Mouse (Mus musculus): ENCODE data around the gene Syt13.

Syt13 gene

DNA sequence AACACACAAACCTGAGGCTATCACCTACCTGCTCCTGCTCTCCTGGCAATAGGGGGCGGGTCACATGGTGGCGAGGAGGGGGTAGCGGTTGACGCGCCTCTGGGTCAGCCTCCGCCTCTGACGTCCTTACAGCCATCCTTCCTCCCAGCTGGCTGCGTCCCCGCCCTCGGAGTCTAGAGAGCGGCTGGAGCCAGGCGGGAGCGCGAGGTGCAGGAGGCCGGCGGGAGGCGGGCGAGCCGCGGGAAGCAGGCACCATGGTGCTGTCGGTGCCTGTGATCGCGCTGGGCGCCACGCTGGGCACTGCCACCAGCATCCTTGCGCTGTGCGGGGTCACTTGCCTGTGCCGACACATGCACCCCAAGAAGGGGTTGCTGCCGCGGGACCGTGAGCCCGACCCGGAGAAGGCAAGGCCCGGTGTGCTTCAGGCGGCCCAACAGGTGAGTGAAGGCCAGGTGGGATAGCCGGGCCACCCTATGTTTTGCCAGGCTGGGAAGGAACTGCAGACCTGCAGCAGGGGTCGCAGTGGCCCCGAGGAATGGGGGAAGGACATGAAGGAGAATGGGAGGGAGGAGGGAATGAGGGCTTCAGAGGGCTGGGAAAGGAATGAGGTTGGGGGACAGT is at the start of gene Syt13:
TSS of gene Syt13 (plus strand) at position 166 of the 621 bp plus-strand sequence.
- TF ChIP-seq CTCF (conservative IDR thresholded peaks at IDR 0.05; ENCODE audit: low read length) (no peak), POU5F1 (IDR thresholded peaks at IDR 0.05; ENCODE audit: borderline replicate concordance, low read length) (no peak), NANOG (IDR thresholded peaks at IDR 0.05; ENCODE audit: borderline replicate concordance, low read length) (no peak)

DNA sequence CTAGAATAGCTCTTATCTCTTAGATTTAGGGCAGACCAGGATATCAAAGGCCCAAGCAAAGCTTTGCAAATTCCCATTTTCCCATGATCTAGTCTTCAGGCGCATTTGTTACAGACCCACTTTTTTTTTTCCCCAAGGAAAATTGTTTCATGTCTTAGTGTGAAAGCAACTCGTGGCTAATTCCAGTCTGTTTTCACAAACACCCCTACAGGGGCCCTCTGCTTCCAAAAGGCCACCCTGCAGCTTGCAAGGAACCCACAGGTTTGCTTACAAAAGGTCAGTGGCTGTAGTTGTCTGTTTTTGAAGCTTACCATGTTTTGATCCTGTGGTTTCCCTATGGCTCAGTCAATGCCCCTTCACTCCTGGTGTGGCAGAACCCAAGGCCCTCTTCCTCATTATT is 48.3 kb upstream of the Syt13 start:
- peaks cover 7% of the 10 kb centered on the region for H3K4me1 ChIP-seq (replicated peaks; ENCODE audit: low read depth, low read length)
- H3K27me3 ChIP-seq (ENCODE audit: insufficient read depth, low read length), result no peaks in the 10 kb centered on the region
- TF ChIP-seq CTCF (conservative IDR thresholded peaks at IDR 0.05; ENCODE audit: low read length) (no peak), NANOG (IDR thresholded peaks at IDR 0.05; ENCODE audit: borderline replicate concordance, low read length) (no peak), POU5F1 (IDR thresholded peaks at IDR 0.05; ENCODE audit: borderline replicate concordance, low read length) (no peak)
- no peaks in the 10 kb centered on the region; the same call in 1 of the 2 replicates for H3K9me3 ChIP-seq (ENCODE audit: low read length)
- no peaks in the 10 kb centered on the region for H3K36me3 ChIP-seq (ENCODE audit: insufficient read depth, low read length)
- no peak overlapping the region for H3K4me3 ChIP-seq (replicated peaks; ENCODE audit: low read length)

More for the DNA sequence above, at the start of gene Syt13:
- no peaks in the 10 kb centered on the region for H3K9me3 ChIP-seq (ENCODE audit: low read length)
- no peaks in the 10 kb centered on the region for H3K36me3 ChIP-seq (ENCODE audit: insufficient read depth, low read length)
- peaks cover 34% of the 10 kb centered on the region for H3K4me1 ChIP-seq (replicated peaks; ENCODE audit: low read depth, low read length)
- H3K4me3 ChIP-seq (replicated peaks; ENCODE audit: low read length), result peak within 1 kb of the TSS; percentile 76
- H3K27me3 ChIP-seq (ENCODE audit: insufficient read depth, low read length), result peaks cover 59% of the 10 kb centered on the region

DNA sequence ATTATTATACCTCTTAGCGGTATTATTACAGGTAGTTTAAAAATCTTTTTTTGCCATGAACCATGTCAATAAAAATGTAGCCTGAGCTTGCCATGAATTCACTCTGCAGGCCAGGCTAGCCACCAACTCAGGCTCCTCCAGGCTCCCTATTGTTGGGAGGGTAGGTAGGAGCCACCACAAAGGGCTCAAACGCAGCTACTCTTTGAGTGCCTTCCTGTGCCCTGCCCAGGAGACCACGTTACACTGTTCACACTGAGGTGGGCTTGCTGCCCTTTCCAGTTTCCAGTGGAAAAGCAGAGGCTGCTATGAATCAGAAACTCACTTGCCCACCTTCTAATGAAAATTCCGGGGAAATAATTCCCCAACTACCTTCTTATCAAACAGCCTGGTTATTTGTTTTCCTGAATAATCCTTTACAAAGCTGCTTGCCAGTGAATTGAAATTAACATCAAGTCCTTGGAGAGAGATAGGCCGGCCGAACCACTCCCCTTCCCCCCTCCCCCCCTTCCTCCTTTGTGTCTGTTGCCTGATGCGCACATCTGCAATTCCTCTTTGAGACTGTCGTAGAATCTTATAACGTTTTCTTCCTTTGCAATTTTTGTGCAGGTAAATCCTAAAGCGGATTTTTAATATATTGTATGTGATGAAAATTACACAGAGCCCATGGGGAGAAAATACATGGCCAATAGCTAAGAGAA is 44.6 kb upstream of the Syt13 start:
- H3K9me3 ChIP-seq (ENCODE audit: low read length), result peaks cover under 1% of the 10 kb centered on the region; the same call in 1 of the 2 replicates
- H3K4me3 ChIP-seq (replicated peaks; ENCODE audit: low read length), result no peak overlapping the region
- H3K27me3 ChIP-seq (ENCODE audit: insufficient read depth, low read length), result peaks cover 5% of the 10 kb centered on the region; the same call in 1 of the 2 replicates
- H3K4me1 ChIP-seq (replicated peaks; ENCODE audit: low read depth, low read length), result peaks cover 7% of the 10 kb centered on the region
- no peaks in the 10 kb centered on the region for H3K36me3 ChIP-seq (ENCODE audit: insufficient read depth, low read length)
- TF ChIP-seq POU5F1 (IDR thresholded peaks at IDR 0.05; ENCODE audit: borderline replicate concordance, low read length), result no peak
- TF ChIP-seq CTCF (conservative IDR thresholded peaks at IDR 0.05; ENCODE audit: low read length), result no peak
- TF ChIP-seq NANOG (IDR thresholded peaks at IDR 0.05; ENCODE audit: borderline replicate concordance, low read length), result no peak

DNA sequence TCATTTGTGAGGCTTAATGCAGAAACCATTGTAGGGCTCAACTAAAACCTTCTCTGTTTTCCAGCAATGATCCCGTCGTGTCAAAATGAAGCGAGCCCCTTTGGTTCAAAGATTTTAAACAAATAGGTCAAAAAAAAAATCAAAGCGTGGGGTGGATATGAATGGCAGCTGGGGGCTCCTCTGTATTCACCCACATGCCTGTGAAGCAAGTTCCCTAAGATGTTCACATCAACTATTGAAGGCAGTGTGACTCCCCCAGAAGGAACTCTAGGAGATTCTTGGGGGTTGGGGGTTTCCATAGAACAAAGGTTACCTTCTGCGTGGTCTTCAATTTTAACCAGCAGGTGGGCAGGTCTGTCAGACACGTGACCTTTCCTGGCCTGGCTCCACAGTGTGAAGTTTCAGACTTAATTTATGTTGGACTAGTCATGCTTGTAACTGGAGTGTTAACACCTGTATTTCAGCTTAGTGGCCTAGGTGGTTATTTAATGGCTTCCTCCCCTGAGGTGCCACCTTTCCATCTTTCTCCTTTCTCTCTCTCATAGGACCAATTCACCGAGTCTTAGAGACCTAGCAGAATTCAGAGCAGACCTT is 43.7 kb upstream of the Syt13 start:
- TF ChIP-seq NANOG (IDR thresholded peaks at IDR 0.05; ENCODE audit: borderline replicate concordance, low read length) (no peak), CTCF (conservative IDR thresholded peaks at IDR 0.05; ENCODE audit: low read length) (no peak), POU5F1 (IDR thresholded peaks at IDR 0.05; ENCODE audit: borderline replicate concordance, low read length) (no peak)
- peaks cover 7% of the 10 kb centered on the region for H3K4me1 ChIP-seq (replicated peaks; ENCODE audit: low read depth, low read length)
- peaks cover 4% of the 10 kb centered on the region; the same call in 1 of the 2 replicates for H3K9me3 ChIP-seq (ENCODE audit: low read length)
- no peak overlapping the region for H3K4me3 ChIP-seq (replicated peaks; ENCODE audit: low read length)
- peaks cover 9% of the 10 kb centered on the region; the same call in 1 of the 2 replicates for H3K27me3 ChIP-seq (ENCODE audit: insufficient read depth, low read length)
- H3K36me3 ChIP-seq (ENCODE audit: insufficient read depth, low read length), result no peaks in the 10 kb centered on the region

DNA sequence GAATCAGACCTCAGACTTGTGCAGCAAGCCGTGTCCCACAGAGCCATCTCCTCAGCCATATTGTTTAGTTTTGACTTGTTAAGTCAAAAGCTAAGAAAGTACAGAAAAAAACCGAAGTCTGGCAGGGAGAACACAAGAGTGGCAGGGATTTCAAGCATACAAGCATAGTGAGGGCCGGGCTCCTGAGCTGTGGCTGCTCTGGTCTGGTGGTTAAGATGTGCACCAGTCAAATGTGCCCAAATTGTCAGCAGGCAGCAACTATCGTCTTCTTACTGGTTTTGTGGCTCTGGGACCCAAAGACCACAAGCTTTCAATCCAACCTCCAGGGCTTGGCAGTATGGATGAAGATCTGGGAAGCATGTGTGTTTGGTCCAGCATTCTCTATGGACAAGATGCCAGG is 42.2 kb upstream of the Syt13 start:
- no peak for TF ChIP-seq CTCF (conservative IDR thresholded peaks at IDR 0.05; ENCODE audit: low read length)
- TF ChIP-seq NANOG (IDR thresholded peaks at IDR 0.05; ENCODE audit: borderline replicate concordance, low read length), result no peak
- TF ChIP-seq POU5F1 (IDR thresholded peaks at IDR 0.05; ENCODE audit: borderline replicate concordance, low read length), result no peak
- H3K4me1 ChIP-seq (replicated peaks; ENCODE audit: low read depth, low read length), result peaks cover 7% of the 10 kb centered on the region
- peaks cover 4% of the 10 kb centered on the region; the same call in 1 of the 2 replicates for H3K9me3 ChIP-seq (ENCODE audit: low read length)
- H3K4me3 ChIP-seq (replicated peaks; ENCODE audit: low read length), result no peak overlapping the region
- H3K36me3 ChIP-seq (ENCODE audit: insufficient read depth, low read length), result no peaks in the 10 kb centered on the region
- H3K27me3 ChIP-seq (ENCODE audit: insufficient read depth, low read length), result peaks cover 9% of the 10 kb centered on the region; the same call in 1 of the 2 replicates

DNA sequence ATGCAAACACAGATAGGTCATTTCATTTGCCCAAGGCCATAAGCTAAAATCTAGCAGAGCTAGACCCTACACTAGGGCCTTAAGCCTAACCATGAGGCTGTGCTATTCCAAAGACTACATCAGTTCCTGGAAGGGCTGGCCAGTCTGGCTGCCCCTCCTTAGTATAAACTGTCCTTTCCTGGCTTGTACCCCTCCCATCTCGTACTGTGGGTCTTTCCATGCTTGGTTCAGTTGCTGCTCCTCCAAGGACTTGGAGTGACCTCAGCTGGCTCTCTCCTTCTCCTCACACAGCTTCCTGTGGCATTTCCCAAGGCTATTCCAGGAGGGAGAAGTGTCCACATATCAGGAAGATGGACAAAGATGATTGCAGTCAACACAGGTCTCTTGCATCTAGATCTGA is 40.3 kb upstream of the Syt13 start:
- TF ChIP-seq CTCF (conservative IDR thresholded peaks at IDR 0.05; ENCODE audit: low read length) (no peak), POU5F1 (IDR thresholded peaks at IDR 0.05; ENCODE audit: borderline replicate concordance, low read length) (no peak), NANOG (IDR thresholded peaks at IDR 0.05; ENCODE audit: borderline replicate concordance, low read length) (no peak)

DNA sequence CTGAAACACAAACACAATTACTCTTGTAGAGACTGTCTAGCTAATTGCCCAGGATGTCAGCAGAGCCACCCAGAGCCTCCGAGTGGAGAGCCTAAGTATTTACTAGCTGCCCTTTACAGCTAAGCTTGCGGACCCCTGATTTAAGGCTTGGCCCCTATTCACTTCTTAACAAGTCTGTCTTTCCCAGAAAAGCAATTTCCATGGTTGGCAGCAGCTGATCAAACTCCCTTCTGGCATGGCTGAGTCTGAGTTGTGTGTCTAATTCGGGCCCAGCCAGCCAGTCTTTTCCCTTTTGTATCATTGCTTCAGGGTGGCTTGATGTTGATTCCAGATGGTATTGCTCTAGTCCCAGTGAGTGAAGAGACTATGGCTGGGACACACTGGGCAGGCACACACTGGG is 37.4 kb upstream of the Syt13 start:
- TF ChIP-seq NANOG (IDR thresholded peaks at IDR 0.05; ENCODE audit: borderline replicate concordance, low read length), result no peak

More for the DNA sequence above, 40.3 kb upstream of the Syt13 start:
- Histone ChIP-seq H3K4me3 (replicated peaks; ENCODE audit: low read length) (no peak overlapping the region), H3K36me3 (ENCODE audit: insufficient read depth, low read length) (no peaks in the 10 kb centered on the region), H3K4me1 (replicated peaks; ENCODE audit: low read depth, low read length) (peaks cover 7% of the 10 kb centered on the region), H3K9me3 (ENCODE audit: low read length) (peaks cover 4% of the 10 kb centered on the region; the same call in 1 of the 2 replicates), H3K27me3 (ENCODE audit: insufficient read depth, low read length) (peaks cover 22% of the 10 kb centered on the region; the same call in 1 of the 2 replicates)

More for the DNA sequence above, 37.4 kb upstream of the Syt13 start:
- H3K4me1 ChIP-seq (replicated peaks; ENCODE audit: low read depth, low read length), result no peaks in the 10 kb centered on the region
- peaks cover 25% of the 10 kb centered on the region; the same call in 1 of the 2 replicates for H3K27me3 ChIP-seq (ENCODE audit: insufficient read depth, low read length)
- peaks cover 11% of the 10 kb centered on the region; the same call in 1 of the 2 replicates for H3K9me3 ChIP-seq (ENCODE audit: low read length)
- H3K36me3 ChIP-seq (ENCODE audit: insufficient read depth, low read length), result no peaks in the 10 kb centered on the region
- no peak overlapping the region for H3K4me3 ChIP-seq (replicated peaks; ENCODE audit: low read length)
